Mouse (Mus musculus) heart, adult 2 months (tissue): ENCODE measurements around the gene Tfcp2.

ENCODE experiments used
- CTCF ChIP-seq: fragments of 200-600 bp; IDR thresholded peaks from 2 replicates; pipeline ENCODE4 v1.8.1; 2022; ENCODE audit warnings: antibody characterized with exemption, mild to moderate bottlenecking, moderate library complexity
- EP300 ChIP-seq: fragments of 200-500 bp; IDR thresholded peaks from 2 replicates; pipeline ENCODE4 v1.6.1; 2011; ENCODE audit warnings: low read depth, low read length, control low read depth; ENCODE audit not compliant: insufficient read depth
- POLR2A ChIP-seq: fragments of 200-500 bp; IDR thresholded peaks from 2 replicates; pipeline ENCODE4 v1.6.1; 2011; ENCODE audit warnings: mild to moderate bottlenecking, low read depth, low read length, control low read depth; ENCODE audit not compliant: insufficient read depth

DNA sequence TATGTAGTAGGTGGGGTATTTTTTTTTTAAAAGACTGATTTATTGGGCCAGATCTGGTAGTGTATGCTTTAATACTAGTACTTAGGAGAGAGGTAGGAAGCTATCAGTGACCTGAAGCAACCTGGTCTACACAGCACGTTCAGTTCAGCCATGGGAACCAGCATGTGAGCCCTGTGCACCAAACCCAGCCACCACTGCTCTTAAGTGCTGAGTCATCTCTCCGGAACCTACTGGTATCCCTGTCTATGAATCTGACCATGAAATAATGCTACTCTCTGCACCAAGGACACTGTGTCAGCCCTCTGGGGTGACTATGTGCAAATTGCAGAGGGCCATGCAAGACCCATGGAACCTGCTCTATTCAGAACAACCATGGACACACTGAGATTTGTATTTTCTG is 64.8 kb downstream of the Tfcp2 start:
- TF ChIP-seq POLR2A (no peak), CTCF (no peak), EP300 (no peak)
